Mouse (Mus musculus) brain, embryonic 18.5 days (tissue): ENCODE measurements at regions not wholly inside any gene's neighbourhood (a gene's known extent, or its start where the extent isn't known, plus 50 kb on each side); places are given as distances from the start of the nearest gene placed in this dataset.

ENCODE experiments used
- DNase-seq: peaks from one replicate; pipeline ENCODE4 v3.0.0-alpha.2; 2012; ENCODE audit warnings: low read depth, low spot score

- DNase-seq = no peak
Measured at GRCm38 (mm10) chr17:4417686-4418085, 576.4 kb upstream of the Arid1b start.

- DNase-seq = peak; percentile 16
Measured at GRCm38 (mm10) chr17:4424451-4425168, 569.5 kb upstream of the Arid1b start.

DNA sequence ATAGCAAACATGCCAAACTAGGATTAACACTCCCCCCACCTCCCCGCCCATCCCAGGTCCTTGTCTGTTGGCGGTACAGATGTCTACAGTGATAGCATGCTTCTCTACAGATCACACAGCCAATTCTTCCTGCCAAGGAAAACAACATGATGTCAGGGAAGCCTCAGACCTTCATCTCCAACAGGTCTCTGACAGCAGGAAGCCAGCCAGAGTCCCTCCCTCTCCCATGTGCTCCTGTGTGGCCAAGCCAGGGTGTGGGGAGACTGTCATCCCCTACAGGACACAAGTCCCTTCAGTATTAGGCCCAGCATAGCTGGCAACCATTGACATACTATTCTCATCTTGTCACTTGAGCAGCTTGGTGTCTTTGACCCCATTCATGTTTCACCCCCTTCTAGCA is 568.8 kb upstream of the Arid1b start:
- no peak for DNase-seq

DNA sequence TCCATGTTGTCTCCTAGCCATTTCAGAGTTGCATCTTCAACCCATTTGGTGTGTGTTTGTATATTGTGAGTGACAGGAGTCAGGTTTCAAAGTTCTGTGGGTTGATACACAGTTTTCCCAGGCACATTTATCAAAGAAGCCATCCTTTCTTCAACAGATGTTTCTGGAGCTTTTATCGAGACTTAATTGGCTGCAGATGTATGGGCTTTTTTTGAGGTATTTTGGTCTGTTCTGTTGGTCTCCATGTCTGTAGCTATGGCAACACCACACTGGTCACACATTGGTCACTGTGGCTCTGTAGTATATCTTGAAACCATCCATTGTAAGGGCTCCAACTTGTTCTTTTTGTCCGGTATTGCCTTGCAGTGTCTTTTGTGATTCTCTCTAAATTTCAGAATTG is 565.1 kb upstream of the Arid1b start:
- no peak for DNase-seq

DNA sequence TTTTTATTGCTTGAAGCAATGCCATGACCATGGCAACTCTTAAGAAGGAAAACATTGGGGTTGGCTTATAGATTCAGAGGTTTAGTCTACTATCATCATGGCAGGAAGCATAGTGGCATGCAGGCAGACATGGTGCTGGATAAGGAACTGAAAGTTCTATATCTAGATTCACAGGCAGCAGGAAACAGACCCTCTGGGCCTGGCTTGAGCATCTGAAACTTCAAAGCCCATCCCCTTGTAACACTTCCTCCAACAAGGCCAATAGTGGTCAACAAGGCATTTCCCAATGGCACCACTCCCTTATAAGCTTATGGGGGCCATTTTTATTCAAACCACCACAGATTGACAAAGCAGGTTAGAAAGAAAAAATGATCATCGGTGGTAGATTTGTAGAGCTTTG is 548.5 kb upstream of the Arid1b start:
- DNase-seq = no peak

GRCm38 (mm10) chr17:4457491-4457890 is 536.6 kb upstream of the Arid1b start:
- no peak for DNase-seq

DNA sequence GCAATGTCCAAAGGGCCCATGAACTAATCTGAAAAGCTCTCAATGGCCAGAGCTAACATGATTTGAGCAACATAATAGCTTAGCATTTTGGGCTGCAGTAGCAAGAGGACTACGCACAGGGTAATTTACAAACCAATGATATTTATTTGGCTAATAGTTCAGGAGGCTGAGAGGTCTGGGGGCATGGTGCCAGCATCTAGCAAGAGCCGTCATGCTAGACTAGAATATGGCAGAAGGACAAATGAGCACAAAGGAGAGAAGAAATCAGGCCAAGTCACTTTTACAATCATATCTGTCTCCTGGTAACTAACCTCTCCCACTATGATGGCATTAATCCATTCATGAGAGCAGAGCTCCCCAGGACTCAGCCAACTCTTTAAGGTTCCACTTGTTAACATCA is 532.6 kb upstream of the Arid1b start:
- DNase-seq = no peak

GRCm38 (mm10) chr17:4464286-4464880 is 529.7 kb upstream of the Arid1b start:
- DNase-seq = peak; percentile 34

- no peak for DNase-seq
Measured at GRCm38 (mm10) chr17:4465741-4466140, 528.4 kb upstream of the Arid1b start.

GRCm38 (mm10) chr17:4472412-4472811 is 521.7 kb upstream of the Arid1b start:
- no peak for DNase-seq

- DNase-seq = no peak
Measured at GRCm38 (mm10) chr17:4474350-4474749, 519.8 kb upstream of the Arid1b start.

GRCm38 (mm10) chr17:4475665-4476064 is 518.5 kb upstream of the Arid1b start:
- no peak for DNase-seq

GRCm38 (mm10) chr17:4494392-4494791 is 499.7 kb upstream of the Arid1b start:
- DNase-seq = no peak

- no peak for DNase-seq
Measured at GRCm38 (mm10) chr17:4500504-4500903, 493.6 kb upstream of the Arid1b start.

- no peak for DNase-seq
Measured at GRCm38 (mm10) chr17:4501029-4501428, 493.1 kb upstream of the Arid1b start.

DNA sequence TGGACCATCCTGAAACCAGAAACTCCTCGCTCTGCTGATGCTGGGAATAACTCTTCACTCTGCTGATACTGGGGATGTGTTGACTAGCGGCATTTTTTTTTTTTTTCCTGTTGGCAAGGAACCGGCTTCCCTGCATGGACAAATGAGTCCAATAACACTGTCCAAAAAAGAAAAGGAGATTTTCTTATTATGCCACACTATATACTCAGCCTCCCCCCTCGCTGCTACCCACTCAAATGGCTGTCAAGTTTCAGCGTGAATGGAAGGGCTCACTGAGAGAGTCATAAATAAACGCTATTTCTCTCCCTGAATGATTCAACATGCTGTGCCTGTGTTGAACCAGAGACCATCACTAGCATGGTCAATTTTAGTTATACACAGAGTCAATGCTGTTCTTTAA is 489.2 kb upstream of the Arid1b start:
- no peak for DNase-seq

DNA sequence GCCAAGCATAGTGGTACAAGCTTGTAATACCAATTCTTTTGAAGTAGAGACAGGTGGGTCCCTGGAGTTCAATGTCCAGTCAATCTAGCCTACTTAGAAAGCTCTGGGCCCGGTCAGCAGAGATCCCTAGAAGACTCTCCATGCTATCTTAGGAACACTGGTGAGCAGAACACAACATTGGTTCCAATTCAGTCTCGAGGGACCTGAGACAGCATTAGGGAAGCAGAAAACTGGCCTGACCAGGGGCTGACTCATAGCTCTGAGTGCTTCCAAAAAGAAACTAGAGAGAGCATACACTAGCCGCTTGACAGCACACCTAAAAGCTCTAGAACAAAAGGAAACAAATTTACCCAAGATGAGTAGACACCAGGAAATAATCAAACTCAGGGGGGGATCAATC is 484.6 kb upstream of the Arid1b start:
- no peak for DNase-seq

DNA sequence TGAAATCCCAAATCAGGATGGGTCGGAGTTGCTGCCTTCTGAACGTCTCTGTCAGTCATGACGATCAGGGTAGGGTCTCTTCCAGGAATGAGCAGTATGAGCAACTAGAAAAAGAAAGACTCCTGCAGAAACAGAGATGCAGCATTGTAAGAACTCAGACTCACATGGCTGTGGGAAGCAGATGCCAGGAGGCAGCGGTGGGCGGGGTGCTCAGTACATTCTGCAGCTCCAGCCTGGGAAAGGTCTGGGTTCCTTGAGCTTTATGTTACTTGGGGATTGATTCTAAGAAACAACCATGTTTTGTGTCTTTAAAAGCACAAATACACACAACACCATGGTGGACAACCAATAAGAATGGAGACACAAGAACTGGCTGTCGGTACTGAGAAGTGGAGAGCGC is 478.0 kb upstream of the Arid1b start:
- DNase-seq = no peak

- DNase-seq = no peak
Measured at GRCm38 (mm10) chr17:4516846-4517245, 477.3 kb upstream of the Arid1b start.

DNA sequence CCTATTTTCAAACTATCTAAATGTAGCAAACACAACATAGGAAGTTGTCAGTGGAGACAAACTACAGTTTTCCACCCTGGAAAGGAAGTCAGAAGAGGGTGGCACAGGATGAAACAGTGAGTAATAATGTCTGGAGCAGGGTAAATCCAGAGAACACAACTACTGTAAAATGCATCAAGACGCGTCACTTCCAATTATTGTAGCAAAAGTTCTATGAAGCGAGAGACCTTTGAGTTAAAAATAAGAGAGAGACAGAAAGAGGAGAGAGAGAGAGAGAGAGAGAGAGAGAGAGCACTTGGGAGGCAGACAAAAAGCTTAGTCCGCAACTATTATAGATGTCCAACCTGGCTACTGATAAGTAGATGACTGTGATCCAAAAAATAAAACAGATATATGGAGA is 473.1 kb upstream of the Arid1b start:
- DNase-seq = no peak

GRCm38 (mm10) chr17:4526466-4526865 is 467.7 kb upstream of the Arid1b start:
- no peak for DNase-seq

GRCm38 (mm10) chr17:4532126-4532525 is 462.0 kb upstream of the Arid1b start:
- DNase-seq = no peak

DNA sequence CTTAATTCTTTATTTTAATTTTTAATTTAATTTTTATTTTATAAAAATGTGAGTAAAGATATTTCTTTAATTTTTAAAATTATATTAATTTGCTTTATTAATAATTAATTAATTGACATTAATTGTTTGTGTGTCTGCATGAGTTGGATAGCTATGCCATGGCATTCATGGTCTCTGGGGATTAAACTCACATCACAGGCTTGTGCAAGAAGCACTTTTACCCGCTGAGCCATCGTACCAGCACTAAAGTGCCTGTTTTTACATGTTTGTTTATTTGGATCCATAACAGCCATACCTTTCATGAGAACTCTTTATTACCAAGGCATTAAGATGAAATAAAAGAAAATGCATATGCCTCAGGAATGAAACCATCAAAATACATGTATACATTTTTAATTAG is 453.7 kb upstream of the Arid1b start:
- no peak for DNase-seq
